Mouse (Mus musculus): ENCODE measurements around the gene Hsd17b10.

Hsd17b10 gene

DNA sequence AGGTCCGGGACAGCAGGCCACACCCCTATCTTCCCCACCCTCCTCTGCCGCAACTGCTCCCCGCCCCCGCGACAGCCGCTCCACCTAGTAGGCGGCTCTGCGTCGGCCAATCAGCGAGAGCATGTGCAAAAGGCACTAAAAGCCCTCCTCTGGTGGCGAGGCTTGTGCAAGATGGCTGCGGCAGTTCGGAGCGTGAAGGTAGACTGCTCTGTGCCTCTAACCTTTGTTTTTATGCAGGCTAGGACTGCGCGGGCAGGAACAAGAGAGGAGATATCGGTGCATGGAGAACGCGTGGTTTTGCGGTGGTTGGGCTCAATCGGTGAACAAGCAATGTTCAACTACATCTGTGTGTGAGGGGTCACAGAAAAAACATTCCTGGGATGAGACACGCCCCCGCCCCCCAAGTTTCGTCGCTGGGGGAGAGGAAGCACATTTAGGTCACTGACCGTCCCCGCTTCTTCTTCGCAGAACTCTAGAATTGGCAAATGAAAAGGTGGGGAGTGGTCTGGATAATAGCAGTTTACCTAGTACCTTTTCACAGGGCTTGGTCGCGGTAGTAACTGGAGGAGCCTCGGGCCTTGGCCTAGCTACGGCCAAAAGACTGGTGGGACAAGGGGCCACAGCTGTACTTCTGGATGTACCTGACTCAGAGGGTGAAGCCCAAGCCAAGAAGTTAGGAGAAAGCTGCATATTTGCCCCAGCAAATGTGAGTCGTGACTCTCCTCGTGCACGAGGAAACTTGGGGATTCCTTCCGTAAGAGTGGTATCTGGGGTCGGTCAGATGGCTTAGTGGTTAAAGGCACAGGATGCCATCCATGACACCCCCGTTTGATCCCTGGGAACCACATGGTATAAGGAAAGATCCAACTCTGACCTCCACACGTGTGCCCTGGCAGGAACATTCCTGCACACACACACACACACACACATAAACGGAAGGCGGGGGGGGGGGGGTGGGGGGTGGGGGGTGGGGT, at the start of gene Hsd17b10:
Gene Hsd17b10 (plus strand): TSS at position 109 of the 974 bp plus-strand sequence.
- peak; percentile 81 for DNase-seq (ENCODE audit: low read depth, low spot score)

DNA sequence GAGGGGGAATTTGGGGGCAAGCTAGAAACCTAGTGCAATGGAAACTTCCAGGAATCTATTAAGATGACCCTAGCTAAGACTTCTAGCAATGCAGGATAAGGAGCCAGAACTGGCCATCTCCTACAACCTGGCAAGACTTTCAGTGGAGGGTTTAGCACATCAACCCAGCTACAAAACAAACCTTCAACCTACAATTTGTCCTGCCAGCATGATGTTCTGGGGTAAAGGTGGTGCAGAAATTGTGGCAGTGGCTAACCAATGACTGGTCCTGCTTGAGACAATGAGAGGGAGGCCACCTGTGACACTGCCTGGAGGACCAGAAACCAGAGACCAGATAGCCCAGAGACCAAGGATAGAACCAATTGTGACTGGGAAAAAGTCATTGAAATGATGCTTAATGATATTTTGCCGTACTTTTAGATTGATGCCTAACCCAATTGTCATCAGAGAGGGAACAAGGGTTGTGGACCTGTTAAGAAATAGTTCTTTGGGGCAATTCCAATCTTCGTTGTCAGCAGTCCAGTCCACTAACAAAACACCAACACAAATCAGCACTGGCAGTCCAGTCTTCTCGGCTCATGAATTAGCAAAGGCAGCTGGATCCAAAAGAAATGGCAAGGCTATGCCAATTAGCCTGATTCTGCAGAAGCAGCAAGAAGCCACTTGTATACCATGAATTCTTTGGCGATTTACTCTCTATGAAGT, 2.5 kb upstream of the Hsd17b10 start:
- DNase-seq (ENCODE audit: low read depth, low spot score): no peak

DNA sequence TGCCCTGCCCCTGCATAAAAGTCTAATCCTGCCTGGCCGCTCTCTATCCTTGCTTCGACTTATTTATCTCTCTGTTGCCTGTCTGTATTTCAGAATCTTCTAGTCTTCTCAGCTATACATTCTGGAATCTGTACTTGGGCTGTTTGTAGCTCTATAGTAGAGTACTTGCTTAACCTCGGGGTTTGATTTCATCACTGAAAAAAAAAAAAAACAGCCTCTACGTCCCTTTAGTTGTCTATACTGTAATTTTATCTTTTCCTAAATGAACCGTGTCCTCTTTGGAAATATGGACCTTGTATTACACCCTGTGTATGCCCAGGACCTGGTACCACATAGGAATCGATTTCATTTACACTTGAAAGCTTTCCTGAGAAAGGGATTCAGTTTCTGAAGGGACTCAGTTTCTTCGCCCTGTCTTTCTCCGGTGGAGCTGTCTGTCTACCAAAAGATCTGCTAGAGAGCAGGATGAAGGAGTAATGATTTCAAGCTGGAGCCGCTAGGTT, 412 bp upstream of the Hsd17b10 start:
- DNase-seq (ENCODE audit: low read depth, low spot score): no peak

DNA sequence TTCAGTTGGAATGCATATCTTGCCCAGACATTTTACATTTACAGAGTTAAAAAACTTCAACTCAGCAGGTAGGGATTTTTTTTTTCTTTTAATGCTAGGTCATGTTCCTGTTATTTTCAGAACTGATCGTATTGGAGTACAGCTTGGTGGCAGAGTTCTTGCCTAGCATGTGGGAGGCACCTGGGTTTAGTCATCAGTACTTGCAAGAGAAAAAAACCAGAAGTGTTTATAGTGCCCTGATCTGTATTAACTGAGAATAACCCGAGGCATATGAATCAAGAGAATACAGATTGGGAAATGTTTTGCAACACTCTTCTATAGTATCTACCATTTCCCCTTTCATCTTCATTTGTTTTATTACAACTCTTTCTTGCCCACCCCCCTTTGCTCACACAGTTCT, 1.2 kb downstream of the Hsd17b10 start:
- DNase-seq (ENCODE audit: low read depth, low spot score): no peak

DNA sequence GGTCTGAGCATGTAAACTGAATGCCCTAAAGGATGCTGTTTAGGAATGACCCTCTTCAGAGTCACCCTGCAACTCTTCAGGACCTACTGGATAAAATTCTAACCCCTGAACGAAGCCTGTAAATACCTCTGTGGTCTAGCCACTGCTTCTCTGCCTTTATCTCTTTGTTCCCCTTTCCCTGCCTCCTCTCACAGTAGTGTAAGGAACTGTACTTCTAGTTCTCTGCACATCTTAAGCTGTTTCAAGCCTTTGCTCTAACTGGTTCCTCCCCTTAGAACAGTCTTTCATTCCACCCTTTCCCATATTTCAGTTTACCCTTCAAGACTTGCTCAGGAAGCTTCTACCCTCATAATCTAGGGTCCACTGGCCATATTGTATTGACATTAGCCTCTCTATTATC, 6.2 kb downstream of the Hsd17b10 start:
- no peak for DNase-seq (ENCODE audit: low read depth, low spot score)

DNA sequence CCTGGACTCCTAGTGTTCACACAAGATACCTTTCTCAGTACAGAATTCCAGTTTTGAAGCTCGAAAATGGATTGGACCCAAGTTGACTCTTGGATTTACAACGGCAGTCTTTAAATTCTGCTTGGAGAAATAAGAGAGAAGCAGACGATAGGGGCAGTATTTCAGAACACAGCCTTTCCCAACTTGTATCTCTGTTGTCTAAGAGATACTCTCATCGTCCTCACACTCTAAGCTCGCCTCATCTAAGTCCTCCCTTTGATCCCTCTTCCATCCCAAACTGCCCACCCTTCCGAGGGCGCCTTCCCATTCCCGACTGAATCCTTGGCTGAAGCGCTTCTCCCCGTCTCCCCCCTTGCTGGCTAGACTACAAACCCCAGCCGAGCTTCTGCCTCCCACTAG, 14.1 kb downstream of the Hsd17b10 start:
- no peak for DNase-seq (ENCODE audit: low read depth, low spot score)

DNA sequence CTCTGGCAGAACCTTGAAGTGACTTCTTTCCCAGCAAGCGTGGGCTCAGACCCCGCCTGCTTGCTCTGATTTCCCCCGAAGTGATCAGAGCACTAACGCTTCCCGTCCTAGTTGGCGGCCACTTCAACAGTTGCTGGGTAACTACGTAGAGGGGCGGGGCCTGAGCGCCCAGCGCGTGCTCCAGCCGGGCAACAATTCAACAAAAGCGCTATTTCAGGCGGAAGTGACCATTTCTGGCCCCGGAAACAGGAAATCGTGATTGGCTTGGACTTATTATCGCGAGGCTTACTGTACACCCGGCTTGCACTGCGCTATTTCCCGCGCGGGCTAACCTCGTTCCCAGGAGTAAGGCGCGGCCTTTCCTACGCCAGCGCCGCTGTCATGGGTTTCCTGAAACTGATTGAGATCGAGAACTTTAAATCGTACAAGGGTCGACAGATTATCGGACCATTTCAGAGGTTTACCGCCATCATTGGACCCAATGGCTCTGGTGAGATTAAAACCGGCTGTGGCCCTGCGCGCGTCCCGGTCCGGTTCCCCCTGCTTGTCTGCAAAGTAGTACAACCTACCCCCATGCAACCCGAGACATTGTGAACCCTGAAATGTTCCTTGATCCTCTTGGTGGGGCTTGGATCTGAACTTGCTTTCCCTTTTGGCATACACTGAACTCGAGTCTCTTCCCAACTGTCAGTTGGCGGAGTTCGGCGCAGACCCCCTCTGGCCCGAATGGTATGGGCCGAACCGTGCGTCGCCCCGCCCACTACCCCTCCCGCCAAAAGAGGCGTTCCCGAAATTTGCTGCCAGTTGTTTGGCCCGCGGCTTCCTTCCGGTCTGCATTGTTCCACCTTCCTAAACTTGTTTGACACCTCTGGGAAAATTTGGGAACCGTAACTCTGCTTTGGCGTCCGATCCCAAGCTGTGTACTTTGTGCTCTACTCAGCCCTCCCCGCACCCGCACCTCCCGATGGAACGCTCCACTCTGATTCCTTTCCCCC, 14.8 kb downstream of the Hsd17b10 start, which contains the start of the genes Ribc1 and Smc1a:
Gene Ribc1 (minus strand): TSS at position 145 of the 995 bp plus-strand sequence.
Gene Smc1a (plus strand): TSS at position 278 of the 995 bp plus-strand sequence.
- peak; percentile 93 for DNase-seq (ENCODE audit: low read depth, low spot score)

DNA sequence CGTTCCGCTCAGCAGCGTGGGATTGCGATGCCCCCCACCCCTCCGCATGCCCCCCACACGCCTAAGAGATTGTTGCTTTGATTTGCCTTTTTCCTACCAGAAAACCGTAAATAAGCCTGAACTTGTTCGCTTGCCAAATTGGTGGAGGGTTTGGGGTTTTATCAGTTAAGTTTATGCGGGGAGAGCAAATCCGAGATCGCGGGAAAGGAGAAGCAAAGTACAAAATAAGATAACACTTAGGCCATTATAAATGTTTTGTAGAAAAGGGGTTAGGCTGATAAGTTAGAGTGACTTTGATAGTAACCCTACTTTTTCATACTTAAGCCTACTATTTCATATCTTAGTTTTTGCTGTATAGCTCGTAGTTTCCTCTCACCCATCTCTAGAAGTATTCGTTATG, 15.5 kb downstream of the Hsd17b10 start:
- DNase-seq (ENCODE audit: low read depth, low spot score): no peak

DNA sequence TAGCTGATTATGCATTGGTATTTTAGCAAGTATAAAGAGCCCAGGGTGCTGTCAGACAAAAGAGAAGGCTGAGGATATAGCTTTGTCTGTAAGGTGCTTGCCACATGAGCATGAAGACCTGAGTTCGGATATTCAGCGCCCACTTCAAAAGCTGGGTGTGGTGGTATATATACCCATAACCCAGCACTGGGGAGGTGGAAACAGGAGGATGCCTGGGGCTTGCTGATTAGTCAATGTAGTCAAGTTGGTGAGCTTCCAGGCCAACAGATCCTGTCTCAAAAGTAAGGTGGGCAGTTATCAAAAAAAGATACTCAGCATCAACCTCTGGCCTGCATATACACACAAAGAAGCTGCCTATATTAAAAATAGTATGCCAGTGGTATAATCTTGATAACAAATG, 17.6 kb downstream of the Hsd17b10 start:
- no peak for DNase-seq (ENCODE audit: low read depth, low spot score)

DNA sequence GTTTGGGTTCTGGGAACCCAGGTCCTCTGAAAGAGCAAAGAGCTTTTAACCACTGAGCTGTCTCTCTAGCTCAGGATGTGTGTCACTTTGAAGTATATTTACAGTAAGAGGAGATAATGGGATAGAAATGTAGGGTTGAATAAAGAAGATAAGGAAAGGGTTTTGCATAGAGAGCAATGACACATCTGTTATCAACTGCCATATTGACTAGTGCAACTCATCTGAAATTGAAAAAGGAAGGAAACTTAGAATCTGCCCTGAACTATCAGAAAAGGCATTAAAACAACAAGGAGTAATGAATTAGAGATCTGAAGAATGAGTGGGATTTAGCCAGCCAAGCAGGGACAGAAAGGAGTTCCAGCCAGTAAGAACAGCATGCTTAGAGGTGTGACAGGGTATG, 38.2 kb downstream of the Hsd17b10 start:
- DNase-seq (ENCODE audit: low read depth, low spot score): no peak

DNA sequence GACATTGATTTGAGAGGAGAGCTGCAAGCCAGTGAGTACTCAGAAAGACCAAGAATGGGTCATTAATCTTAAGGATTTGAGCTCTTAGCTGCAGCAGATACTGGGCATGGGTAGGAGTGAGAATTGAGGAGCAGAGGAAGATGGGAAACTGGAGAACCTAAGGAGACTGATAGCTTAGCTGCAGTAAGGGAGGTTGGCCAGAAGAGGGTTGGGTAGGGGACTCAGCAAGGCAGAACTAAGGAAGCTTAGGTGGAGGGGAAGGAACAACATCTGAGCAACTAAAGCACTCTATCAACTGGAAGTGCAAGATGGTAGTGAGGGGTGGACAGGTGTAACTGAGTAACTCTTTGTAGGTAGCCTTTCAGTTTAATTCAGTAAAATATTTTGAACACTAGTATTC, 45.6 kb downstream of the Hsd17b10 start:
- DNase-seq (ENCODE audit: low read depth, low spot score): no peak

DNA sequence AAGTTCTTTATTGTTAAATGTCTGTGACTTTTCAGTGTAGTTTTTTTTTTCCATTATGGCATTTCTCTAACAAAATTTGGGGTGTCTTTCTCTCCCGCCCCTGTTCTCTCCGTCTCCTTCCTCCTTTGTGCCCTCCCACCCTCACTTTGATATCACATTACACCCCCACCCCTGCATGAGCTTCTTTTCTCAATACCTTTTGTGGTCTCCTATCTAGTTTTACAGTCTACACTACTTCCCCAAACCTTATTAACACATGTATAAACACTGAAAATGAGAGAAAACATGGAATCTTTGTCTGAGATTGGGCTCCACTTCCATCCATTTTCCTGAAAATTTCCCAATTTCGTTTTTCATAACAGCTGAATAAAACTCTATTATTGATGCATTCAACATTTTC, 50.9 kb downstream of the Hsd17b10 start:
- DNase-seq (ENCODE audit: low read depth, low spot score): no peak
